Mouse (Mus musculus) liver, embryonic 14.5 days (tissue): ENCODE results near the gene Tulp3. TPM values are rescaled to one million over a fixed set of nuclear protein-coding genes. Genes with fewer than 3 reads are reported as not detected.

Experiments used
- ATAC-seq: fragments of 200-750 bp; cut with Nextera tagmentation; 2 replicates; pipeline ENCODE4 v1.8.0; 2017; ENCODE audit warnings: moderate number of reproducible peaks, mild to moderate bottlenecking, moderate library complexity; ENCODE audit not compliant: insufficient read depth
- DNase-seq, 3 experiments: peaks; one replicate each; pipeline ENCODE4 v3.0.0-alpha.2; 2012 to 2013; ENCODE audit warnings: low read depth in 3 of 3, low spot score in 3 of 3
- H3K27ac ChIP-seq: fragments of 300-500 bp; sonication (generic); 2 replicates; pipeline ENCODE4 v1.5.1; 2014; ENCODE audit warnings: moderate library complexity, mild to moderate bottlenecking, control low read depth, inconsistent platforms
- H3K27me3 ChIP-seq: fragments of 300-500 bp; sonication (generic); 2 replicates; pipeline ENCODE4 v1.6.1; 2014; ENCODE audit warnings: mild to moderate bottlenecking, low read length, moderate library complexity; ENCODE audit not compliant: control insufficient read depth, insufficient read depth
- H3K36me3 ChIP-seq: fragments of 300-500 bp; sonication (generic); replicated peaks from 2 replicates; pipeline ENCODE4 v1.6.1; 2014; ENCODE audit warnings: low read depth; ENCODE audit not compliant: control insufficient read depth, insufficient read depth
- H3K4me1 ChIP-seq, 2 experiments: fragments of 200-500 bp in 1 of 2; fragments of 300-500 bp in 1 of 2; sonication (generic) in 1 of 2; replicated peaks; 2 replicates each; pipeline ENCODE4 v1.6.1; 2012 to 2014; ENCODE audit warnings: antibody characterized with exemption in 1 of 2, inconsistent platforms in 1 of 2, low read length in 1 of 2; ENCODE audit not compliant: control insufficient read depth in 2 of 2, insufficient read depth in 2 of 2
- H3K4me2 ChIP-seq: fragments of 300-500 bp; sonication (generic); 2 replicates; pipeline ENCODE4 v1.6.1; 2014; ENCODE audit warnings: low read depth, mild to moderate bottlenecking, control low read depth, moderate library complexity
- H3K4me3 ChIP-seq, 2 experiments: fragments of 200-500 bp in 1 of 2; fragments of 300-500 bp in 1 of 2; sonication (generic) in 1 of 2; 2 replicates each; pipeline ENCODE4 v1.5.1; 2012 to 2014; ENCODE audit warnings: low read depth in 2 of 2, low read length in 2 of 2, mild to moderate bottlenecking in 2 of 2, control low read depth in 1 of 2, inconsistent platforms in 1 of 2, moderate library complexity in 1 of 2; ENCODE audit not compliant: insufficient read depth in 1 of 2
- H3K9ac ChIP-seq: fragments of 300-500 bp; sonication (generic); replicated peaks from 2 replicates; pipeline ENCODE4 v1.6.1; 2014; ENCODE audit warnings: mild to moderate bottlenecking, control low read depth, moderate library complexity
- H3K9me3 ChIP-seq: fragments of 300-500 bp; sonication (generic); 2 replicates; pipeline ENCODE4 v1.6.1; 2016; ENCODE audit warnings: low read length, mixed read lengths; ENCODE audit not compliant: control insufficient read depth
- CTCF ChIP-seq: IDR thresholded peaks from 2 replicates; pipeline ENCODE4 v1.5.1; 2016; ENCODE audit warnings: antibody characterized with exemption, low read depth, control low read depth
- EP300 ChIP-seq: IDR thresholded peaks from 2 replicates; pipeline ENCODE4 v1.6.1; 2016; ENCODE audit warnings: antibody characterized with exemption, low read depth
- WGBS: fragments of 180-500 bp; shearing (Covaris S2); extraction: QIAGEN DNeasy Blood & Tissue Kit; methylation state at CpG from one replicate; pipeline ENCODE4 v1.1.7; 2014; ENCODE audit not compliant: insufficient replicate concordance; 5-methylcytosine and 5-hydroxymethylcytosine counted together
- polyA plus RNA-seq, 2 experiments: library from polyadenylated mRNA; depleted of rRNA in 1 of 2; stranded (reverse) in 1 of 2; unstranded in 1 of 2; fragments of >200 nt; fragmentation: Nextera tagmentation in 1 of 2; extraction: Ambion mirVana in 1 of 2; gene quantifications; 2 replicates each; pipeline versions ENCODE4 v1.2.1 to v1.2.3; 2012 to 2014

Tulp3 gene
- polyA plus RNA-seq, 2 experiments = 1.8 to 2.9 TPM

GRCm38 (mm10) chr6:128291284-128291683 lies 64.4 kb downstream of the Tulp3 start:
- ATAC-seq = no peak

GRCm38 (mm10) chr6:128288681-128289080 lies 67.0 kb downstream of the Tulp3 start:
- WGBS = 60% methylated on average over 6 of the region's 6 CpGs
- Histone ChIP-seq H3K4me3 (no peak overlapping the region), H3K27me3 (no peaks in the 10 kb centered on the region), H3K4me2 (no peak overlapping the region), H3K36me3 (no peaks in the 10 kb centered on the region), H3K4me1 (peaks cover 0 to 7% of the 10 kb centered on the region in 2 experiments; a peak in 2 of 4 replicates), H3K27ac (no peak overlapping the region), H3K9ac (no peak overlapping the region), H3K9me3 (no peaks in the 10 kb centered on the region)
- ATAC-seq (no peak), DNase-seq (no peak)
- TF ChIP-seq EP300 (no peak), CTCF (no peak)

More at GRCm38 (mm10) chr6:128291284-128291683, 64.4 kb downstream of the Tulp3 start:
- WGBS = 61% methylated on average over 5 of the region's 5 CpGs
- Histone ChIP-seq H3K27me3 (no peaks in the 10 kb centered on the region), H3K4me2 (no peak overlapping the region), H3K4me3 (no peak overlapping the region), H3K9me3 (no peaks in the 10 kb centered on the region), H3K9ac (no peak overlapping the region), H3K36me3 (no peaks in the 10 kb centered on the region), H3K4me1 (peaks cover 0 to 3% of the 10 kb centered on the region in 2 experiments; a peak in 1 of 4 replicates), H3K27ac (no peak overlapping the region)
- DNase-seq = no peak
- TF ChIP-seq EP300 (no peak), CTCF (no peak)

GRCm38 (mm10) chr6:128285792-128286430 lies 69.7 kb downstream of the Tulp3 start:
- Histone ChIP-seq H3K27me3 (no peaks in the 10 kb centered on the region), H3K9me3 (no peaks in the 10 kb centered on the region), H3K4me3 (peak overlapping the region in 1 of 2 experiments; percentile 37; a peak in 2 of 4 replicates), H3K4me2 (peak overlapping the region; percentile 42; the same call in 1 of the 2 replicates), H3K27ac (no peak overlapping the region), H3K9ac (no peak overlapping the region), H3K36me3 (no peaks in the 10 kb centered on the region), H3K4me1 (peaks cover 0 to 7% of the 10 kb centered on the region in 2 experiments; a peak in 2 of 4 replicates)
- TF ChIP-seq EP300 = no peak
- no peak for TF ChIP-seq CTCF
- WGBS = 3% methylated on average over 16 of the region's 16 CpGs
- ATAC-seq (peak; percentile 35; the same call in 1 of the 2 replicates), DNase-seq (peak in 1 of 3 experiments; percentile 4)

GRCm38 (mm10) chr6:128282126-128282525 lies 73.5 kb downstream of the Tulp3 start:
- no peak for TF ChIP-seq CTCF
- no peak for TF ChIP-seq EP300
- H3K4me1 ChIP-seq = peaks cover 0 to 11% of the 10 kb centered on the region in 2 experiments; a peak in 2 of 4 replicates
- H3K27ac ChIP-seq = no peak overlapping the region
- H3K4me2 ChIP-seq = no peak overlapping the region
- H3K4me3 ChIP-seq = no peak overlapping the region
- H3K9me3 ChIP-seq = no peaks in the 10 kb centered on the region
- 59% methylated on average over 3 of the region's 3 CpGs for WGBS
- DNase-seq (no peak), ATAC-seq (no peak)
- H3K27me3 ChIP-seq = no peaks in the 10 kb centered on the region
- H3K9ac ChIP-seq = no peak overlapping the region
- H3K36me3 ChIP-seq = no peaks in the 10 kb centered on the region

- H3K4me3 ChIP-seq = no peak overlapping the region
- WGBS = 39% methylated on average over 14 of the region's 14 CpGs
- H3K9me3 ChIP-seq = no peaks in the 10 kb centered on the region
- H3K27me3 ChIP-seq = no peaks in the 10 kb centered on the region
- no peak overlapping the region for H3K4me2 ChIP-seq
- TF ChIP-seq EP300 (no peak), CTCF (no peak)
- H3K36me3 ChIP-seq = no peaks in the 10 kb centered on the region
- no peak overlapping the region for H3K9ac ChIP-seq
- no peak for DNase-seq
- H3K4me1 ChIP-seq = peaks cover 0 to 5% of the 10 kb centered on the region in 2 experiments; a peak in 1 of 4 replicates
- no peak for ATAC-seq
- H3K27ac ChIP-seq = no peak overlapping the region
Observed at GRCm38 (mm10) chr6:128280472-128281145, 75.0 kb downstream of the Tulp3 start.
